Mouse (Mus musculus): ENCODE measurements around the gene Vps35. TPM values are rescaled to one million over a fixed set of nuclear protein-coding genes. Genes with fewer than 3 reads are reported as not detected.

The Vps35 gene
- polyA plus RNA-seq, 1 experiment from 2014 or later: 127 TPM

Other genes starting within 250 kb of the Vps35 start
- gene Fbxw9, start 239.7 kb downstream of the Vps35 start, polyA plus RNA-seq (2015; fragmentation: Nextera tagmentation; extraction: Ambion mirVana): 36.7 and 38.2 TPM in 2 replicates
- gene Gm5741, start 231.8 kb downstream of the Vps35 start, polyA plus RNA-seq (2015; fragmentation: Nextera tagmentation; extraction: Ambion mirVana): 1.1 and 1.4 TPM in 2 replicates
- gene Dhps, start 228.0 kb downstream of the Vps35 start, polyA plus RNA-seq (2015; fragmentation: Nextera tagmentation; extraction: Ambion mirVana): 55.1 and 70.7 TPM in 2 replicates
- gene Wdr83os, start 219.1 kb downstream of the Vps35 start, polyA plus RNA-seq (2015; fragmentation: Nextera tagmentation; extraction: Ambion mirVana): 129 and 130 TPM in 2 replicates
- gene Wdr83, start 218.5 kb downstream of the Vps35 start, polyA plus RNA-seq (2015; fragmentation: Nextera tagmentation; extraction: Ambion mirVana): 45.2 and 46.2 TPM in 2 replicates
- 29.1 and 29.6 TPM in 2 replicates for gene Man2b1, start 216.5 kb downstream of the Vps35 start, polyA plus RNA-seq (2015; fragmentation: Nextera tagmentation; extraction: Ambion mirVana)
- 2.9 and 3.1 TPM in 2 replicates for gene Zfp791, start 176.7 kb downstream of the Vps35 start, polyA plus RNA-seq (2015; fragmentation: Nextera tagmentation; extraction: Ambion mirVana)
- not detected in 2 replicates for gene Cks1brt, start 147.9 kb downstream of the Vps35 start, polyA plus RNA-seq (2015; fragmentation: Nextera tagmentation; extraction: Ambion mirVana)
- not detected in 2 replicates for gene Olfr371, start 73.8 kb downstream of the Vps35 start, polyA plus RNA-seq (2015; fragmentation: Nextera tagmentation; extraction: Ambion mirVana)
- gene Orc6, start 170 bp downstream of the Vps35 start, polyA plus RNA-seq (2015; fragmentation: Nextera tagmentation; extraction: Ambion mirVana): 111 and 116 TPM in 2 replicates
- gene Mylk3, start 86.5 kb upstream of the Vps35 start, polyA plus RNA-seq (2015; fragmentation: Nextera tagmentation; extraction: Ambion mirVana): 4.4 and 5.4 TPM in 2 replicates
- 54.0 and 56.6 TPM in 2 replicates for gene 4921524J17Rik, start 133.0 kb upstream of the Vps35 start, polyA plus RNA-seq (2015; fragmentation: Nextera tagmentation; extraction: Ambion mirVana)
- 36.0 and 40.2 TPM in 2 replicates for gene Gpt2, start 192.8 kb upstream of the Vps35 start, polyA plus RNA-seq (2015; fragmentation: Nextera tagmentation; extraction: Ambion mirVana)

All from embryonic facial prominence, embryonic 13.5 days (tissue).